Mouse (Mus musculus) C2C12 (cell line): ENCODE data around the gene A1bg.

Source experiments
- CEBPB ChIP-seq: IDR thresholded peaks from one replicate; pipeline ENCODE4 v1.6.1; 2011; ENCODE audit warnings: low read depth, mild to moderate bottlenecking, control low read depth, moderate library complexity
- CTCF ChIP-seq: IDR thresholded peaks from one replicate; pipeline ENCODE4 v1.5.1; 2011; ENCODE audit not compliant: control insufficient read depth, insufficient read depth, insufficient read length
- FOSL1 ChIP-seq: IDR thresholded peaks from one replicate; pipeline ENCODE4 v1.8.0; 2011; ENCODE audit warnings: mild to moderate bottlenecking, low read length; ENCODE audit not compliant: poor library complexity, insufficient read depth, severe bottlenecking
- MAX ChIP-seq: IDR thresholded peaks from one replicate; pipeline ENCODE4 v1.6.1; 2011; ENCODE audit warnings: mild to moderate bottlenecking, control low read depth
- MYOD1 ChIP-seq: IDR thresholded peaks from one replicate; pipeline ENCODE4 v1.6.1; 2011; ENCODE audit warnings: low read depth; ENCODE audit not compliant: control insufficient read depth, insufficient read length
- MYOG ChIP-seq: IDR thresholded peaks from one replicate; pipeline ENCODE4 v1.6.1; 2011; ENCODE audit not compliant: control insufficient read depth, insufficient read length; ENCODE audit errors: extremely low read depth
- USF1 ChIP-seq: IDR thresholded peaks from one replicate; pipeline ENCODE4 v1.6.1; 2011; ENCODE audit warnings: low read depth, mild to moderate bottlenecking, control low read depth, moderate library complexity

DNA sequence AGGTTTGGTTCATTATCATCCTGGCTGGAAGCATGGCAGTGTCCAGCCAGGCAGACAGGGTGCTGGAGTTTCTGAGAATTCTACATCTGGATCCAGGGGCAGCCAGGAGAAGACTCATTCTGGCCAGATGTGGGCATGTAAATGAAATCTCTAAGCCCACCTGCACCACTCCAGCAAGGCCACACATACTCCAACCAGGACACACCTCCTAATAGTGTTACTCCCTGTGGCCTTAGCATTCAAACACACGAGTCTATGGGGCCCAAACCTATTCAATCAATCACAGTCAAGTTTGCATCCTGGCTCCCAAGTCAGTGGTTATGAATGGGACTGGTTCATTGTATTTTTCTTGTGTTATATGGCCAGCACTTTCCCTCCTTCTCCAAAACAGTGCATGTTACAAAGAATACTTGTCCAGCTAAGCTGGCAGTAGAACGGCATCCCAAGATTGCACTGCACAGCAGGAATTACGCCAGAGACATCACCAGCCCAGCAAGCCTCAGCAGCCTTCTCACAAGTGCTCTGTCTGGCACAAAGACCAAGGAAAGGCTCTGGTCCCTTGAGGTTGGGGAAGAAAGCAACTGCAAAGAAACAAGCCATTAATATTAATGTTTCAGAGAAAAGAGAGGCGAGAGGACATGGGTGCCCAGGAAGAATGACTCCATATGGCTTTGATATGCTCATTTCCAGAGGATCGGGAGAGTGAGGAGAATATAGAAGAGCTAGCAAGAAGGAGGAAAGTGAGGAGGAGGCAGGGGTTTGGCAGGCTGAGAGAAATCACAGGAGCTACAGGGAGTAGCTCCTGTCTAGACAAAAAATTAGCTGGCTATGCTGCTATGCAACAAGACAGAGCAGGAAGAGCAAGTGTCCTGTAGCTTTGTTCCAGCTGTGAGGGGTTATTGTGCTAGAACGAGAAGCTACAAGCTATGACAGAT, 18.8 kb downstream of the A1bg start:
- no peak for TF ChIP-seq CTCF
- no peak for TF ChIP-seq MAX
- TF ChIP-seq USF1 = no peak
- TF ChIP-seq MYOD1 = no peak
- no peak for TF ChIP-seq CEBPB
- TF ChIP-seq MYOG = no peak
- no peak for TF ChIP-seq FOSL1
